Mouse (Mus musculus) myocyte (in vitro differentiated cells): ENCODE measurements around the gene Sytl3.

Source experiments
- CEBPB ChIP-seq: IDR thresholded peaks from 2 replicates; pipeline ENCODE4 v1.6.1; 2011; ENCODE audit warnings: mild to moderate bottlenecking, moderate library complexity; ENCODE audit not compliant: poor library complexity, insufficient read depth, severe bottlenecking
- E2F4 ChIP-seq: IDR thresholded peaks from one replicate; pipeline ENCODE4 v1.6.1; 2011; ENCODE audit warnings: mild to moderate bottlenecking, control low read depth, moderate library complexity; ENCODE audit not compliant: insufficient read depth
- MAX ChIP-seq: IDR thresholded peaks from one replicate; pipeline ENCODE4 v1.6.1; 2011; ENCODE audit warnings: low read depth, mild to moderate bottlenecking, control low read depth
- MYOD1 ChIP-seq, 3 experiments: IDR thresholded peaks; one replicate each; pipeline ENCODE4 v1.6.1; 2011; ENCODE audit warnings: control low read depth in 2 of 3, low read depth in 2 of 3, mild to moderate bottlenecking in 2 of 3, moderate library complexity in 1 of 3; ENCODE audit not compliant: insufficient read length in 2 of 3, control insufficient read depth in 1 of 3
- MYOG ChIP-seq, 3 experiments: IDR thresholded peaks; one replicate each; pipeline ENCODE4 v1.6.1; 2011; ENCODE audit warnings: control low read depth in 2 of 3, low read depth in 2 of 3, mild to moderate bottlenecking in 2 of 3; ENCODE audit not compliant: insufficient read length in 2 of 3, control insufficient read depth in 1 of 3, insufficient read depth in 1 of 3
- POLR2A ChIP-seq: IDR thresholded peaks from one replicate; pipeline ENCODE4 v1.6.1; 2011; ENCODE audit warnings: low read depth, mild to moderate bottlenecking, control low read depth, moderate library complexity; ENCODE audit not compliant: insufficient read length
- POLR2AphosphoS2 ChIP-seq: IDR thresholded peaks from one replicate; pipeline ENCODE4 v1.6.1; 2011; ENCODE audit warnings: low read depth, control low read depth; ENCODE audit not compliant: insufficient read length
- REST ChIP-seq: IDR thresholded peaks from one replicate; pipeline ENCODE4 v1.6.1; 2011; ENCODE audit warnings: mild to moderate bottlenecking, control low read depth, moderate library complexity; ENCODE audit not compliant: insufficient read depth, insufficient read length
- SRF ChIP-seq: IDR thresholded peaks from one replicate; pipeline ENCODE4 v1.6.1; 2011; ENCODE audit warnings: low read depth; ENCODE audit not compliant: control insufficient read depth, insufficient read length
- TCF12 ChIP-seq: IDR thresholded peaks from one replicate; pipeline ENCODE4 v1.6.1; 2011; ENCODE audit warnings: mild to moderate bottlenecking, control low read depth; ENCODE audit not compliant: poor library complexity, insufficient read depth, severe bottlenecking
- USF1 ChIP-seq: IDR thresholded peaks from one replicate; pipeline ENCODE4 v1.6.1; 2011; ENCODE audit warnings: low read depth, mild to moderate bottlenecking, control low read depth, moderate library complexity

GRCm38 (mm10) chr17:6737273-6737997, 78.5 kb downstream of the Sytl3 start:
- TF ChIP-seq MAX (no peak), POLR2A (no peak), E2F4 (no peak), MYOD1 (IDR thresholded peaks at IDR 0.05; ENCODE audit: control insufficient read depth in 1 of 3, insufficient read length in 2 of 3, low read depth in 2 of 3) (no peak), REST (no peak), USF1 (no peak), SRF (no peak), MYOG (IDR thresholded peaks at IDR 0.05; ENCODE audit: control insufficient read depth in 1 of 3, insufficient read depth in 1 of 3, insufficient read length in 2 of 3, low read depth in 2 of 3) (no peak), TCF12 (no peak), POLR2AphosphoS2 (no peak), CEBPB (no peak)
